Mouse (Mus musculus): ENCODE results near the gene Gja4. TPM values are rescaled to one million over a fixed set of nuclear protein-coding genes. Genes with fewer than 3 reads are reported as not detected.

The Gja4 gene
- polyA plus RNA-seq, 1 experiment, result 13.4 TPM

DNA sequence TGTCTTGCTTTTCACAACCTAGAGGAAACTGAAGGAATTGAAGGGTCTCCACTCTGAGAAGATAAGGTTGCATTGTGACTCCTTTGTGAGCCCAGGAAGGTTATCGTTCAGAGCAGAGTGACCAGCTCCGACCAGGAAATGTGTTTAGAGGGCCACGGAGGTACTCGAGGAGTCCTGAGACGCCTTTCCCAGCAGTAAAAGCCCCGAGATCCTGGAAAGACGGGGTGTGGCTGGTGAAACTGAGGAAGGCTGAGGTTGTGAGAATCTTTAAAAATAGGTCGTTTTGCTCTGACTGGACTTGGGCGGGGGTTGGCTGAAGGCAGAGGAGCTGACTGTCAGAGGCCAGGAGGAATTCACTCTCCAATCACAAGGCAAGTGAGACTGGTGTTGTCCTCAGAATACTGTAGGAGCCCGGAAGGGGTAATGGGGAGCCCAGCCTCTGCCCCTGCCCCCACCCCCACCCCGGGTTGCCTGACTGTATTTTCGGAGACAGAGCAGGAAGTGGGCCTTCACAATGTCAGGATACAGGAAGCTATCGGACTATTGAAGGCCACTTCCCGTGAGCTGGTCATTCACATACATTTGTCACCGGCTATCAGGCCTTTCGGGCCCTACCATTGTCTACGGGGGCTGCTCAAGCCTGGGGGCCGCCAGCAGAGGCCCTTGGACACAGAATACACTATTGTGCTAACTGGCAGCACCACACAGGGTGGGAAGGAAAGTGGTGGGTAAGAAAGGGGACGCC is 50.2 kb downstream of the Gja4 start:
- no peak overlapping the region for H3K27ac ChIP-seq (ENCODE audit: control insufficient read depth, insufficient read depth, low read length)
- no peaks in the 10 kb centered on the region for H3K36me3 ChIP-seq (ENCODE audit: control insufficient read depth, insufficient read depth, low read length)
- H3K4me3 ChIP-seq (ENCODE audit: control insufficient read depth, insufficient read depth, low read length), result no peak overlapping the region
- DNase-seq, result no peak
- no peaks in the 10 kb centered on the region for H3K27me3 ChIP-seq (ENCODE audit: control insufficient read depth, insufficient read depth, low read length)
- WGBS, result 54% methylated on average over 19 of the region's 19 CpGs
- TF ChIP-seq POLR2A (IDR thresholded peaks at IDR 0.05; ENCODE audit: control insufficient read depth, extremely low read depth, insufficient read depth, low read length, poor library complexity) (no peak), CTCF (IDR thresholded peaks at IDR 0.05; ENCODE audit: borderline replicate concordance, control insufficient read depth, extremely low read depth, insufficient read depth, low read length, poor library complexity) (no peak)
- no peaks in the 10 kb centered on the region for H3K4me1 ChIP-seq (replicated peaks; ENCODE audit: control insufficient read depth, insufficient read depth, low read length)

DNA sequence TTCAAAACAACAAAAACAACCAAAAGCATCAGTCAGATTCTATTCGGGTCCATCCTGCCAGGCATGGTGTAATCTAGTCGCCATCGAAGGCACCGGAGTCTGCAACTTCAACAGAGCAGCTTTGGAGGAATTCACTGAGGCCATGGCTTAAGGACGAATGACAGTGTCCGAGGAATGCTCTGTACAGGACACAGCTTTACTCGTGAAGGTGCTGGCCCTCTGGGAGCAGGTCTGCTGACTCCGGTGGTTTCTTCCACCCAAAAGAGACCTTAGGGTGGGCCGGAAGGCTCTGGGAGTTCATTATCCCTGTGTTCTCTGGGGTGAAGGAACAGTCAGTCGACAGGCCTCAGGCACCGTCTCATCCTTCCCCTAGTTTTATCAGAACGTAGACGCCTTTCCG is 52.2 kb downstream of the Gja4 start:
- DNase-seq, result no peak
- Histone ChIP-seq H3K36me3 (ENCODE audit: control insufficient read depth, insufficient read depth, low read length) (no peaks in the 10 kb centered on the region), H3K4me3 (ENCODE audit: control insufficient read depth, insufficient read depth, low read length) (no peak overlapping the region), H3K27ac (ENCODE audit: control insufficient read depth, insufficient read depth, low read length) (no peak overlapping the region), H3K27me3 (ENCODE audit: control insufficient read depth, insufficient read depth, low read length) (no peaks in the 10 kb centered on the region), H3K4me1 (replicated peaks; ENCODE audit: control insufficient read depth, insufficient read depth, low read length) (no peaks in the 10 kb centered on the region)
- TF ChIP-seq CTCF (IDR thresholded peaks at IDR 0.05; ENCODE audit: borderline replicate concordance, control insufficient read depth, extremely low read depth, insufficient read depth, low read length, poor library complexity) (no peak), POLR2A (IDR thresholded peaks at IDR 0.05; ENCODE audit: control insufficient read depth, extremely low read depth, insufficient read depth, low read length, poor library complexity) (no peak)
- 93% methylated on average over 14 of the region's 14 CpGs for WGBS

Other genes with a start within 250 kb of the Gja4 start
- 6.4 and 8.2 TPM in 2 replicates for gene Zmym6, start 236.7 kb downstream of the Gja4 start, polyA plus RNA-seq (2012; rRNA removed)
- gene Tmem35b, start 190.3 kb downstream of the Gja4 start, polyA plus RNA-seq (2012; rRNA removed), result 11.3 and 11.9 TPM in 2 replicates
- gene Dlgap3, start 144.8 kb downstream of the Gja4 start, polyA plus RNA-seq (2012; rRNA removed), result 2.6 and 3.6 TPM in 2 replicates
- gene Smim12, start 70.3 kb downstream of the Gja4 start, polyA plus RNA-seq (2012; rRNA removed), result 28.9 and 32.5 TPM in 2 replicates
- gene Gjb3, start 16.8 kb upstream of the Gja4 start, polyA plus RNA-seq (2012; rRNA removed), result 1.8 and 2.0 TPM in 2 replicates
- 0.47 and 0.49 TPM in 2 replicates for gene Gjb4, start 40.0 kb upstream of the Gja4 start, polyA plus RNA-seq (2012; rRNA removed)
- 0.27 and 0.78 TPM in 2 replicates for gene Gjb5, start 44.1 kb upstream of the Gja4 start, polyA plus RNA-seq (2012; rRNA removed)

All from thymus, adult 2 months (tissue).